Mouse (Mus musculus) heart, embryonic 12.5 days (tissue): Measurements from ENCODE around the gene Atp9a. TPM values are rescaled to one million over a fixed set of nuclear protein-coding genes. Genes with fewer than 3 reads are reported as not detected.

ENCODE experiments used
- ATAC-seq: fragments of 200-750 bp; cut with Nextera tagmentation; 2 replicates; pipeline ENCODE4 v1.8.0; 2017; ENCODE audit warnings: moderate TSS enrichment, moderate library complexity; ENCODE audit not compliant: insufficient number of reproducible peaks, low FRiP score
- H3K27ac ChIP-seq: fragments of 300-500 bp; sonication (generic); 2 replicates; pipeline ENCODE4 v1.5.1; 2016; ENCODE audit warnings: mild to moderate bottlenecking, moderate library complexity; ENCODE audit not compliant: poor library complexity, severe bottlenecking
- H3K27me3 ChIP-seq: fragments of 300-500 bp; sonication (generic); replicated peaks from 2 replicates; pipeline ENCODE4 v1.6.1; 2016; ENCODE audit warnings: mild to moderate bottlenecking, moderate library complexity
- H3K36me3 ChIP-seq: fragments of 300-500 bp; sonication (generic); 2 replicates; pipeline ENCODE4 v1.6.1; 2016; ENCODE audit warnings: mild to moderate bottlenecking, moderate library complexity
- H3K4me1 ChIP-seq: fragments of 300-500 bp; sonication (generic); replicated peaks from 2 replicates; pipeline ENCODE4 v1.6.1; 2016; ENCODE audit warnings: mild to moderate bottlenecking
- H3K4me2 ChIP-seq: fragments of 300-500 bp; sonication (generic); 2 replicates; pipeline ENCODE4 v1.6.1; 2016; ENCODE audit warnings: mild to moderate bottlenecking, moderate library complexity
- H3K4me3 ChIP-seq: fragments of 300-500 bp; sonication (generic); 2 replicates; pipeline ENCODE4 v1.5.1; 2016; ENCODE audit warnings: mild to moderate bottlenecking
- H3K9ac ChIP-seq: fragments of 300-500 bp; sonication (generic); 2 replicates; pipeline ENCODE4 v1.6.1; 2016; ENCODE audit warnings: mild to moderate bottlenecking, moderate library complexity
- H3K9me3 ChIP-seq: fragments of 300-500 bp; sonication (generic); replicated peaks from 2 replicates; pipeline ENCODE4 v1.6.1; 2016; ENCODE audit warnings: mild to moderate bottlenecking, moderate library complexity
- WGBS: fragments of 180-500 bp; shearing (Covaris S2); methylation state at CpG from one replicate; pipeline ENCODE4 v1.1.7; 2016; 5-methylcytosine and 5-hydroxymethylcytosine counted together
- polyA plus RNA-seq: library from polyadenylated mRNA; unstranded; fragments of >200 nt; fragmentation: Nextera tagmentation; extraction: Ambion mirVana; gene quantifications from 2 replicates; pipeline ENCODE4 v1.2.1, GENCODE M21; 2016

The Atp9a gene
- polyA plus RNA-seq, 1 experiment from 2014 or later, result 16.1 TPM

DNA sequence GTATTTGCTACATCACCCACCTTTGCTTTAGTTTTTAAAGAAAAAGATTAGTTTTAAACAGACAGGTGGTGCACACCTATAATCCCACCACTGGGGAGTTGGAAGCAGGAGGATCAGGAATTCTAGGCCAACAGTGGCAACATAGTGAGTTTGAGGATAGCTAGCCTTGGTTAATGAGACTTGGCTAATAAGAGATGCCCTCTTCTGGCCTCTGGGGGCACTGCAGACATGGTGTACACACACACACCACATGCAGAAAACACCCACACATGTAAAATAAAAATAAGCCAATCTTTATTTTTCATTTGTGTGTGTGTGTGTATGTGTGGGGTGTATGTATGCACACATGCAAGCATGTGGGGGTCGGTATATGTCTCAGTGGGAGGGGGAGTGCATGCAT is 3.4 kb downstream of the Atp9a start:
- Histone ChIP-seq H3K27ac (no peak overlapping the region), H3K27me3 (no peaks in the 10 kb centered on the region), H3K9me3 (peaks cover 4% of the 10 kb centered on the region; the same call in 1 of the 2 replicates), H3K36me3 (no peaks in the 10 kb centered on the region), H3K4me2 (no peak overlapping the region), H3K4me3 (no peak overlapping the region), H3K9ac (no peak overlapping the region), H3K4me1 (no peaks in the 10 kb centered on the region; the same call in 1 of the 2 replicates)
- WGBS, result 75% methylated on average over 1 of the region's 1 CpGs
- ATAC-seq, result no peak

DNA sequence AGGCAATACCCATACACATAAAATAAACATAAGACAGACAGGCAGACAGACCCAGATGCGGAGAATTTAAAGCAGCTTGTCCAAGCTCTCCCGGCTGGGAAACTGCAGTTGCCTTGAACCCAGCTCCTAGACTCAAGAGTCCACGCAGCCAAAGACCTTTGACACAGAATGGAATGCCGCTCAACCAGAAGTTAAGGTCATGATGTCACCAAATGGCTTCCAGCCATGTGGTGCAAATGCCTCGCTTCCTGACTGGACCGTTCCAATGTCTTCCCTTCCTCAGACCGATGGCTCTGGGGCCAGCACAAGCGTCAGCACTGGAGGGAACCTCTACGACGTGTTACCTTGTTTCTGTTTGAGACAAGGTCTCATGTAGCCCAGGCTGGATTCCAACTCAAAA is 4.3 kb downstream of the Atp9a start:
- H3K36me3 ChIP-seq, result no peaks in the 10 kb centered on the region
- no peak overlapping the region for H3K27ac ChIP-seq
- no peak overlapping the region for H3K4me3 ChIP-seq
- H3K9ac ChIP-seq, result no peak overlapping the region
- H3K9me3 ChIP-seq, result peaks cover 4% of the 10 kb centered on the region; the same call in 1 of the 2 replicates
- H3K27me3 ChIP-seq, result no peaks in the 10 kb centered on the region
- 86% methylated on average over 10 of the region's 10 CpGs for WGBS
- no peaks in the 10 kb centered on the region; the same call in 1 of the 2 replicates for H3K4me1 ChIP-seq
- no peak for ATAC-seq
- H3K4me2 ChIP-seq, result no peak overlapping the region

DNA sequence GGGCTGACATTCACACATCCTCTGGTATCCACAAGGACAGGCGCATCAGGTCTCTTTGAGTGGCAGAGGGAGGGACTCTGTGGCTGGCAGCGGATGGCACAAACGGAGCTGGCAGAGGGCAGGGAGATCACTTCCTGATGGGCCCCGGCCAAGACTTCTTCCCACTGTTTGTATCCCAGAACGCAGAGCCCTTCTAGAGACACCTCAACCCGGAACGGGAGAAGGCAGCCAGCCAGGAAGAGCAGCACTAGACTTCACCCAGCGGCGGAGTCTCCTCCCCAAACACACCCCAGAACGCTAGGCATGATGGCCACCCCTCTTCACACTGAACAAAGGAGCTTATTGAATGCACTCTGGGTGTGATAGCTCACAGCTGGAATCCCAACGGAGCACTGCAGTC is 8.2 kb downstream of the Atp9a start:
- Histone ChIP-seq H3K4me2 (no peak overlapping the region), H3K9ac (no peak overlapping the region), H3K27ac (no peak overlapping the region), H3K9me3 (no peaks in the 10 kb centered on the region; the same call in 1 of the 2 replicates), H3K4me3 (no peak overlapping the region), H3K36me3 (no peaks in the 10 kb centered on the region), H3K4me1 (peaks cover 7% of the 10 kb centered on the region), H3K27me3 (no peaks in the 10 kb centered on the region)
- 41% methylated on average over 11 of the region's 11 CpGs for WGBS
- no peak for ATAC-seq

DNA sequence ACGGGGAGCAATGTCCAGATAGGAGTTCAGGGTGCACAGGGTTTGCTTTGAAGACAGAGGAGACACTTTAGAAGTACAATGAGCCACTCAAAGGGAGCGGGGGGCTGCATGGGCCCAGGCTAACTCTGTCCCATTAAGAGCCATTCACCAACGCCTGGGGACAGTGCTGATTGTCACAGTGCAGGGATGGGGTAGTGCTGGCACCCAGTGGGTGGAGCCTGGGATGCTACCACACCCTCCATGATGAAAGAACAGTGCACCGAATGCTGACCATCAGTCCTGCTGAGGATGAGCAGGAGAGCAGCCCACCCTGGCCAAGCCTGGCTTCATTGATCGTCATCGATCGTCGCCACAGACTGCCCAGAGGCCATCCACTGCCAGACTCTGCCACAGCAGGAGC is 11.0 kb downstream of the Atp9a start:
- 64% methylated on average over 8 of the region's 8 CpGs for WGBS
- Histone ChIP-seq H3K4me3 (no peak overlapping the region), H3K36me3 (no peaks in the 10 kb centered on the region), H3K9me3 (no peaks in the 10 kb centered on the region), H3K4me1 (peaks cover 23% of the 10 kb centered on the region), H3K9ac (no peak overlapping the region), H3K27me3 (no peaks in the 10 kb centered on the region), H3K4me2 (no peak overlapping the region), H3K27ac (no peak overlapping the region)
- no peak for ATAC-seq

DNA sequence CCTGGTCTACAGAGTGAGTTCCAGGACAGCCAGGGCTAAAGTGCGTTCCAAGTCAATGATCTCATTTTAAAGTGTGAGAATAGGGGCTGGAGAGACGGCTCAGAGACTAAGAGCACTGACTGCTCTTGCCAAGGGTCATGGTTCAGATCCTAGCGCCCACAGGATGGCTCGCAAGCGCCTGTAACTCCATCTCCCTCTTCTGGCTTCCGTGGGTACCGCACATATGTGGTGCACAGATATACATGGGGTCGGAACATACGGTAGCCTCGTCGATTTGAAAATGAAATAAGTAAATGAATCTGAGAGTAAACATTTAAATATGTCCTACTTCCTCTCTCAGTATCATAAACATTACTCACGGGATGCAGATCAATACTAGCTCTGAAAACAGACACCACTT is 12.5 kb downstream of the Atp9a start:
- WGBS, result 77% methylated on average over 12 of the region's 12 CpGs
- H3K9ac ChIP-seq, result no peak overlapping the region
- no peaks in the 10 kb centered on the region for H3K27me3 ChIP-seq
- no peaks in the 10 kb centered on the region for H3K36me3 ChIP-seq
- no peak for ATAC-seq
- 0 out of 2 replicates have a peak, but pooled peaks cover 3% of the 10 kb centered on the region for H3K9me3 ChIP-seq
- H3K4me2 ChIP-seq, result no peak overlapping the region
- no peak overlapping the region for H3K27ac ChIP-seq
- H3K4me3 ChIP-seq, result no peak overlapping the region
- H3K4me1 ChIP-seq, result peaks cover 30% of the 10 kb centered on the region

DNA sequence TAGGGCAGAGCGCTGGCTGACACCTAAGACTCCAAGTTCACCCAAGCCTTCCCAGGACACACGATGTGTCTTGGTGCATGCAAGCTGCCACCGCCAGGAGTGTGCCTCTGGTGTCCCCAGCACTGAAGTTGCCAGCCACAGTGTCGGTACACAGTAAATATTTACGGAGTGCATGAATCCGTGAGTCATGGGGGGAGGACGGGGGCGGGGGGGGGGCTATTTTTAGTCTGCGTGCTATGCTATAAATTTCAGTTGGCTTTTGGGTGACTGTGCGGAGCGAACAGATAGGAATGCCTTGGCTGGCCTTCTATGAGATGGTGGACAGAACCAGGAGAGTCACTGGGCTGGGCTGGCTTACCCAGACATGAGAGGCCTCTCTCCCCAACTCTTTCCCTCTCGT is 14.2 kb downstream of the Atp9a start:
- peak overlapping the region; percentile 61 for H3K27ac ChIP-seq
- 64% methylated on average over 12 of the region's 12 CpGs for WGBS
- no peaks in the 10 kb centered on the region for H3K27me3 ChIP-seq
- peaks cover 30% of the 10 kb centered on the region for H3K4me1 ChIP-seq
- H3K4me3 ChIP-seq, result no peak overlapping the region
- no peaks in the 10 kb centered on the region for H3K36me3 ChIP-seq
- H3K9me3 ChIP-seq, result 0 out of 2 replicates have a peak, but pooled peaks cover 5% of the 10 kb centered on the region
- H3K4me2 ChIP-seq, result 0 out of 2 replicates have a peak overlapping the region, but pooled peaks have one; percentile 8
- ATAC-seq, result no peak
- no peak overlapping the region for H3K9ac ChIP-seq

DNA sequence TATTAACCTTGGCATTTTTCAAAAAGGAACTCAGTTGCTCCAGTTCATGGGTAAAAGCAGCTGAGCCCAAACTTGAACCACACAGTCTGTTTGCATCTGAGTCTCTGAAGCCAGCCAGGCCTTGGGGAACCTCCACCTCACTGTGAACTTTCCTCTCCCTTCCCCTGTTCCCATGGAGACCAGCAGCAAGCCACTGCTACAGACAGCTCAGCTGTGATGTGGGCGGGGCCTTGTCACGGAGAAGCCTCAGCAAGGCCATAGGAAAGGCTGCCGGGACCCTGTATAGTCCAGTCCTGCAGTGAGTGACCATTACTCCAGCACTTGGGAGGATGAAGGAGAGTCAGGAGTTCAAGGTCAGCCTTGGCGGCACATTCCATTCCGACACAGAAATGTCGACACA is 16.2 kb downstream of the Atp9a start:
- WGBS, result 38% methylated on average over 6 of the region's 6 CpGs
- H3K4me3 ChIP-seq, result no peak overlapping the region
- H3K9me3 ChIP-seq, result 0 out of 2 replicates have a peak, but pooled peaks cover 6% of the 10 kb centered on the region
- no peak overlapping the region for H3K9ac ChIP-seq
- no peak overlapping the region for H3K27ac ChIP-seq
- no peaks in the 10 kb centered on the region for H3K36me3 ChIP-seq
- peak; percentile 49; the same call in 1 of the 2 replicates for ATAC-seq
- no peak overlapping the region; the same call in 1 of the 2 replicates for H3K4me2 ChIP-seq
- peaks cover 22% of the 10 kb centered on the region for H3K4me1 ChIP-seq
- H3K27me3 ChIP-seq, result no peaks in the 10 kb centered on the region

DNA sequence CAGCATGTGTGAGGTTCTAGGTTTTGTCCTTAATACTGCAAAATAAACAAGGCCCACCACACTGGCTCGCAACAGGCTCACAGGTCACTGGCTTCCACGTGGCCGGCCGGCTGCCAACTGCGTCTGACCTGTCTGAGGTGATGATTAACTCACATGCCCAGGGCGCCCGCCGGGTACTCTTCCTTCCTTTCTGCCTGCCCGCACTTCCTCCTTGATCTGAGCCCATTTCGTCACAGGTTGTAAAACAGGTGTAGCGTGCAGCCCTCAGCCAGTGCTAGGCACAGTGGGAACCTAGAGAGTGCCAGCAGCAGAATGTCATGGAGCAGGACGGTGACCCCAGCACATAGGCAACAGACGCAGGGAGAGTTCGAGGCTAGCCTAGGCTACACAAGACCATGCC is 20.9 kb downstream of the Atp9a start:
- Histone ChIP-seq H3K4me3 (no peak overlapping the region), H3K27me3 (no peaks in the 10 kb centered on the region), H3K4me2 (no peak overlapping the region), H3K9ac (no peak overlapping the region), H3K4me1 (peaks cover 7% of the 10 kb centered on the region), H3K9me3 (0 out of 2 replicates have a peak, but pooled peaks cover 6% of the 10 kb centered on the region), H3K27ac (no peak overlapping the region), H3K36me3 (no peaks in the 10 kb centered on the region)
- ATAC-seq, result no peak
- 88% methylated on average over 14 of the region's 14 CpGs for WGBS

DNA sequence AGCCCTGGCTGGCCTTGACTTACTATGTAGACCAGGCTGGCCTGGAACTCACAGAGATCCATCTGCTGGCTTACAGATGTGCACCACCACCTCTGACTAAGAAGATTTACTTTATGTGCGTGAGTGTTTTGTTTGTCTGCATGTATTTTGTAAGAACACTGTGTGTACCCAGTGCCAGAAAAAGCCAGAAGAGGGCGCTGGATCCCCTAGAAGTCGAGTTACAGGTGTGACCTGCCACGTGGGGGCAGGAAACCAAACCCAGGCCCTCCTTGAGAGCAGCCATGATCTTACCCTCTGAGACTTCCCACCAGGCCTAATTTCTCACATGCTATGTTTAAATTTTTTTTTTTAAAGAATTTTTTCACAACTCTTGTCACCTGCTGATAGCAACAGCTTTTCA is 22.5 kb downstream of the Atp9a start:
- 0 out of 2 replicates have a peak, but pooled peaks cover 3% of the 10 kb centered on the region for H3K9me3 ChIP-seq
- ATAC-seq, result no peak
- H3K4me3 ChIP-seq, result no peak overlapping the region
- H3K9ac ChIP-seq, result no peak overlapping the region
- H3K27ac ChIP-seq, result no peak overlapping the region
- H3K4me2 ChIP-seq, result no peak overlapping the region
- no peaks in the 10 kb centered on the region for H3K27me3 ChIP-seq
- 64% methylated on average over 4 of the region's 4 CpGs for WGBS
- H3K36me3 ChIP-seq, result no peaks in the 10 kb centered on the region
- H3K4me1 ChIP-seq, result no peaks in the 10 kb centered on the region

DNA sequence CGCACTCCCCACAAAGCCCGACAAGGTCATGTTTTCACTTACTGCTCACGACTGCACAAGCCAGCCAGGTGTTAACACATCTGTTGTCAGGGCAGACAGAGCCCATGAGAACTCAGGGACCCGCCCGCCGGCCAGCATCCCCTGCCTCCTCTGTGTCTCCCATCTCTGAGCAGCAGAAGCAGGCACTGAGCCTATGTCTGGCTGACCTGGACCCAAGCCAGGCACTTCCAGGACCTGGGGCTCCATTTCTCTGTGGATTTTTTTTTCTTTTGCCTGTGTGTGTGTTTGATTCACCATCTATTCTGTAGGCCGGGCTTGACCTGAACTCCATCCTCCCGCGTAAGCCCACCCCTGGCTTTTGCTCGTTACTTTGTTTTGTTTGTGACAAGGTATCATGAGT is 23.5 kb downstream of the Atp9a start:
- H3K9me3 ChIP-seq, result 0 out of 2 replicates have a peak, but pooled peaks cover 3% of the 10 kb centered on the region
- H3K4me2 ChIP-seq, result no peak overlapping the region
- WGBS, result 76% methylated on average over 10 of the region's 10 CpGs
- H3K4me3 ChIP-seq, result no peak overlapping the region
- H3K27ac ChIP-seq, result no peak overlapping the region
- H3K36me3 ChIP-seq, result no peaks in the 10 kb centered on the region
- no peaks in the 10 kb centered on the region for H3K4me1 ChIP-seq
- no peaks in the 10 kb centered on the region for H3K27me3 ChIP-seq
- H3K9ac ChIP-seq, result no peak overlapping the region
- no peak for ATAC-seq

DNA sequence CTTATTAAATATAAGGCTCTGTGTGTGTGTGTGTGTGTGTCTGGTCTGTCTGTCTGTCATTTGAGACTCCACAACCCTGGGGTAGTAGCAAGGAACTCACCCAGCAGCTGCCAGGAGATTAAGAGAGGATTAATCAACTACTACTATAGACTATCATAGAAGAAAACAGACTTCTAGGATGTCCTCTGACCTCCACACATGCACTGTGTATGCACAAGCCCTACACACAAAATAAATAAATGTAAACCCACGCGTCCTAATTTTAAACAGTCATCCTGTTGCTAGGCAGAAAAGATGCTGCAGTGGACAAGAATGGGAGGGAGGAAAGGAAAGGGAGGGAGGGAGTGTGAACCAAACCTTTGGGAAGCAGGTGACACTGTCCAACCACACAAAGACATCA is 23.9 kb downstream of the Atp9a start:
- WGBS, result 83% methylated on average over 2 of the region's 2 CpGs
- Histone ChIP-seq H3K4me3 (no peak overlapping the region), H3K9ac (no peak overlapping the region), H3K27me3 (no peaks in the 10 kb centered on the region), H3K36me3 (no peaks in the 10 kb centered on the region), H3K4me2 (no peak overlapping the region), H3K27ac (no peak overlapping the region), H3K4me1 (no peaks in the 10 kb centered on the region), H3K9me3 (0 out of 2 replicates have a peak, but pooled peaks cover 3% of the 10 kb centered on the region)
- ATAC-seq, result no peak
